Mouse (Mus musculus) limb, embryonic 15.5 days (tissue): ENCODE results near the gene Klri2. TPM values are rescaled to one million over a fixed set of nuclear protein-coding genes. Genes with fewer than 3 reads are reported as not detected.
"Not testable (repeated sequence)": the region's sequence is repeated elsewhere in the genome, so short reads cannot be mapped to it uniquely, and the experiment has no call there.

Experiments
- ATAC-seq: fragments of 200-750 bp; cut with Nextera tagmentation; 2 replicates; pipeline ENCODE4 v1.8.0; 2017; ENCODE audit warnings: low read depth, moderate TSS enrichment; ENCODE audit not compliant: insufficient number of reproducible peaks, low FRiP score, low TSS enrichment
- H3K27ac ChIP-seq: fragments of 300-500 bp; sonication (generic); 2 replicates; pipeline ENCODE4 v1.5.1; 2015; ENCODE audit warnings: moderate library complexity, mild to moderate bottlenecking, inconsistent platforms
- H3K27me3 ChIP-seq: fragments of 300-500 bp; sonication (generic); 2 replicates; pipeline ENCODE4 v1.6.1; 2015; ENCODE audit warnings: inconsistent platforms
- H3K36me3 ChIP-seq: fragments of 300-500 bp; sonication (generic); 2 replicates; pipeline ENCODE4 v1.6.1; 2015; ENCODE audit warnings: inconsistent platforms
- H3K4me1 ChIP-seq: fragments of 300-500 bp; sonication (generic); 2 replicates; pipeline ENCODE4 v1.6.1; 2015; ENCODE audit warnings: inconsistent platforms
- H3K4me2 ChIP-seq: fragments of 300-500 bp; sonication (generic); 2 replicates; pipeline ENCODE4 v1.6.1; 2015; ENCODE audit warnings: mild to moderate bottlenecking, inconsistent platforms
- H3K4me3 ChIP-seq: fragments of 300-500 bp; sonication (generic); 2 replicates; pipeline ENCODE4 v1.5.1; 2015; ENCODE audit warnings: mild to moderate bottlenecking, inconsistent platforms
- H3K9ac ChIP-seq: fragments of 300-500 bp; sonication (generic); 2 replicates; pipeline ENCODE4 v1.6.1; 2015; ENCODE audit warnings: inconsistent platforms
- H3K9me3 ChIP-seq: fragments of 300-500 bp; sonication (generic); 2 replicates; pipeline ENCODE4 v1.6.1; 2016; ENCODE audit warnings: inconsistent platforms
- WGBS: fragments of 180-500 bp; shearing (Covaris S2); methylation state at CpG from one replicate; pipeline ENCODE4 v1.1.7; 2015; 5-methylcytosine and 5-hydroxymethylcytosine counted together
- polyA plus RNA-seq: library from polyadenylated mRNA; unstranded; fragments of >200 nt; fragmentation: Nextera tagmentation; extraction: Ambion mirVana; gene quantifications from 2 replicates; pipeline ENCODE4 v1.2.1, GENCODE M21; 2015

Klri2 gene
- not detected in 2 replicates for polyA plus RNA-seq

GRCm38 (mm10) chr6:129740069-129740721 lies at the start of gene Klri2:
Gene Klri2 (minus strand): TSS chr6:129740484.
- no peaks in the 10 kb centered on the region for H3K36me3 ChIP-seq
- H3K27ac ChIP-seq: no peak within 1 kb of the TSS
- H3K9ac ChIP-seq: no peak within 1 kb of the TSS
- WGBS: 63% methylated on average over 2 of the region's 2 CpGs
- H3K4me2 ChIP-seq: no peak within 1 kb of the TSS
- H3K27me3 ChIP-seq: no peaks in the 10 kb centered on the region
- ATAC-seq: no peak
- H3K9me3 ChIP-seq: no peaks in the 10 kb centered on the region
- no peak within 1 kb of the TSS for H3K4me3 ChIP-seq
- no peaks in the 10 kb centered on the region for H3K4me1 ChIP-seq

- H3K4me2 ChIP-seq, ATAC-seq, H3K4me1 ChIP-seq, H3K27ac ChIP-seq, H3K4me3 ChIP-seq, H3K9me3 ChIP-seq, H3K27me3 ChIP-seq, H3K36me3 ChIP-seq, H3K9ac ChIP-seq: not testable (repeated sequence)
- 88% methylated on average over 3 of the region's 3 CpGs for WGBS
Observed at GRCm38 (mm10) chr6:129784170-129784569, 43.9 kb upstream of the Klri2 start, which contains the start of gene Gm156. Gene Gm156 (minus strand): TSS chr6:129784270.

GRCm38 (mm10) chr6:129747654-129748032 lies 7.4 kb upstream of the Klri2 start:
- ATAC-seq: no peak
- Histone ChIP-seq H3K9me3 (no peaks in the 10 kb centered on the region), H3K9ac (no peak overlapping the region), H3K36me3 (no peaks in the 10 kb centered on the region), H3K27ac (no peak overlapping the region), H3K4me2 (no peak overlapping the region), H3K4me1 (no peaks in the 10 kb centered on the region), H3K27me3 (no peaks in the 10 kb centered on the region), H3K4me3 (no peak overlapping the region)
- 76% methylated on average over 3 of the region's 3 CpGs for WGBS

GRCm38 (mm10) chr6:129747016-129747653 lies 6.9 kb upstream of the Klri2 start:
- H3K27me3 ChIP-seq: no peaks in the 10 kb centered on the region
- no peak overlapping the region for H3K27ac ChIP-seq
- 83% methylated on average over 4 of the region's 4 CpGs for WGBS
- H3K9ac ChIP-seq: no peak overlapping the region
- H3K36me3 ChIP-seq: no peaks in the 10 kb centered on the region
- H3K4me1 ChIP-seq: no peaks in the 10 kb centered on the region
- H3K4me2 ChIP-seq: no peak overlapping the region
- no peaks in the 10 kb centered on the region for H3K9me3 ChIP-seq
- ATAC-seq: no peak
- no peak overlapping the region for H3K4me3 ChIP-seq

GRCm38 (mm10) chr6:129746151-129746550 lies 5.9 kb upstream of the Klri2 start:
- H3K27ac ChIP-seq: no peak overlapping the region
- no peak overlapping the region for H3K9ac ChIP-seq
- no peaks in the 10 kb centered on the region for H3K4me1 ChIP-seq
- H3K4me2 ChIP-seq: no peak overlapping the region
- H3K9me3 ChIP-seq: no peaks in the 10 kb centered on the region
- H3K36me3 ChIP-seq: no peaks in the 10 kb centered on the region
- no peak for ATAC-seq
- no peaks in the 10 kb centered on the region for H3K27me3 ChIP-seq
- no peak overlapping the region for H3K4me3 ChIP-seq
- 53% methylated on average over 3 of the region's 3 CpGs for WGBS

- ATAC-seq: no peak
- Histone ChIP-seq H3K4me2 (no peak overlapping the region), H3K9me3 (no peaks in the 10 kb centered on the region), H3K36me3 (no peaks in the 10 kb centered on the region), H3K4me1 (no peaks in the 10 kb centered on the region), H3K9ac (no peak overlapping the region), H3K27me3 (no peaks in the 10 kb centered on the region), H3K4me3 (no peak overlapping the region), H3K27ac (no peak overlapping the region)
Observed at GRCm38 (mm10) chr6:129736414-129736813, 3.9 kb downstream of the Klri2 start.

GRCm38 (mm10) chr6:129727237-129727636 lies 13.0 kb downstream of the Klri2 start:
- 90% methylated on average over 1 of the region's 1 CpGs for WGBS
- Histone ChIP-seq H3K9me3 (no peaks in the 10 kb centered on the region), H3K27me3 (no peaks in the 10 kb centered on the region), H3K4me2 (no peak overlapping the region), H3K36me3 (no peaks in the 10 kb centered on the region), H3K4me3 (no peak overlapping the region), H3K9ac (no peak overlapping the region), H3K27ac (no peak overlapping the region), H3K4me1 (no peaks in the 10 kb centered on the region)
- no peak for ATAC-seq

- Histone ChIP-seq H3K27ac (no peak overlapping the region), H3K4me2 (no peak overlapping the region), H3K36me3 (no peaks in the 10 kb centered on the region), H3K4me1 (no peaks in the 10 kb centered on the region), H3K27me3 (no peaks in the 10 kb centered on the region), H3K9me3 (no peaks in the 10 kb centered on the region), H3K4me3 (no peak overlapping the region), H3K9ac (no peak overlapping the region)
- ATAC-seq: no peak
- WGBS: 45% methylated on average over 1 of the region's 1 CpGs
Observed at GRCm38 (mm10) chr6:129721390-129721789, 18.9 kb downstream of the Klri2 start.

GRCm38 (mm10) chr6:129720487-129720886 lies 19.8 kb downstream of the Klri2 start:
- H3K4me2 ChIP-seq: no peak overlapping the region
- H3K9me3 ChIP-seq: no peaks in the 10 kb centered on the region
- no peak overlapping the region for H3K9ac ChIP-seq
- no peaks in the 10 kb centered on the region for H3K4me1 ChIP-seq
- WGBS: 14% methylated on average over 3 of the region's 3 CpGs
- no peak for ATAC-seq
- H3K27ac ChIP-seq: no peak overlapping the region
- no peaks in the 10 kb centered on the region for H3K36me3 ChIP-seq
- no peak overlapping the region for H3K4me3 ChIP-seq
- no peaks in the 10 kb centered on the region for H3K27me3 ChIP-seq

- ATAC-seq: no peak
- no peaks in the 10 kb centered on the region for H3K4me1 ChIP-seq
- no peaks in the 10 kb centered on the region for H3K27me3 ChIP-seq
- no peak within 1 kb of the TSS for H3K9ac ChIP-seq
- no peak within 1 kb of the TSS for H3K4me3 ChIP-seq
- no peak within 1 kb of the TSS for H3K4me2 ChIP-seq
- no peaks in the 10 kb centered on the region for H3K9me3 ChIP-seq
- no peak within 1 kb of the TSS for H3K27ac ChIP-seq
- H3K36me3 ChIP-seq: no peaks in the 10 kb centered on the region
- WGBS: 83% methylated on average over 4 of the region's 4 CpGs
Observed at GRCm38 (mm10) chr6:129717032-129717431, 23.3 kb downstream of the Klri2 start, which contains the start of gene Klri1. Gene Klri1 (minus strand): TSS chr6:129717132.

- ATAC-seq: no peak
- no peak overlapping the region for H3K9ac ChIP-seq
- H3K4me3 ChIP-seq: no peak overlapping the region
- H3K36me3 ChIP-seq: no peaks in the 10 kb centered on the region
- no peaks in the 10 kb centered on the region for H3K9me3 ChIP-seq
- H3K27me3 ChIP-seq: no peaks in the 10 kb centered on the region
- H3K27ac ChIP-seq: no peak overlapping the region
- H3K4me2 ChIP-seq: no peak overlapping the region
- H3K4me1 ChIP-seq: no peaks in the 10 kb centered on the region
- 26% methylated on average over 1 of the region's 1 CpGs for WGBS
Observed at GRCm38 (mm10) chr6:129713566-129713965, 26.7 kb downstream of the Klri2 start.

- H3K27ac ChIP-seq, H3K27me3 ChIP-seq, H3K9ac ChIP-seq, H3K36me3 ChIP-seq, H3K4me3 ChIP-seq, ATAC-seq, H3K4me2 ChIP-seq, H3K9me3 ChIP-seq, H3K4me1 ChIP-seq: not testable (repeated sequence)
- WGBS: 71% methylated on average over 10 of the region's 10 CpGs
Observed at GRCm38 (mm10) chr6:129691436-129691835, 48.8 kb downstream of the Klri2 start.
